Mouse (Mus musculus) spleen, adult 2 months (tissue): Measurements from ENCODE around the gene Tmem240. TPM values are rescaled to one million over a fixed set of nuclear protein-coding genes. Genes with fewer than 3 reads are reported as not detected.
"Not testable (repeated sequence)": the region's sequence is repeated elsewhere in the genome, so short reads cannot be mapped to it uniquely, and the experiment has no call there.

Experiments
- DNase-seq, 2 experiments: peaks; one replicate each; pipeline versions ENCODE4 v3.0.0 to v3.0.0-alpha.2; 2012 to 2021; ENCODE audit warnings: low spot score in 2 of 2, low read depth in 1 of 2
- H3K27ac ChIP-seq: fragments of 200-500 bp; 2 replicates; pipeline ENCODE4 v1.5.1; 2012; ENCODE audit warnings: low read length, inconsistent platforms; ENCODE audit not compliant: insufficient read depth
- H3K27me3 ChIP-seq: fragments of 200-500 bp; 2 replicates; pipeline ENCODE4 v1.6.1; 2012; ENCODE audit warnings: mild to moderate bottlenecking, moderate library complexity, low read length, inconsistent platforms; ENCODE audit not compliant: control insufficient read depth, insufficient read depth
- H3K36me3 ChIP-seq: fragments of 200-500 bp; 2 replicates; pipeline ENCODE4 v1.6.1; 2012; ENCODE audit warnings: mild to moderate bottlenecking, low read length, inconsistent platforms; ENCODE audit not compliant: control insufficient read depth, insufficient read depth
- H3K4me1 ChIP-seq: fragments of 200-500 bp; 2 replicates; pipeline ENCODE4 v1.6.1; 2011; ENCODE audit warnings: inconsistent platforms; ENCODE audit not compliant: control insufficient read depth, insufficient read depth, insufficient read length
- H3K4me3 ChIP-seq: fragments of 200-500 bp; 2 replicates; pipeline ENCODE4 v1.5.1; 2011; ENCODE audit warnings: mild to moderate bottlenecking, inconsistent platforms; ENCODE audit not compliant: insufficient read depth, insufficient read length; ENCODE audit errors: extremely low read depth
- CTCF ChIP-seq: fragments of 200-500 bp; IDR thresholded peaks from 2 replicates; pipeline ENCODE4 v1.5.1; 2011; ENCODE audit warnings: mild to moderate bottlenecking, inconsistent platforms; ENCODE audit not compliant: insufficient read depth, insufficient read length, insufficient replicate concordance; ENCODE audit errors: extremely low read depth
- POLR2A ChIP-seq: fragments of 200-500 bp; IDR thresholded peaks from 2 replicates; pipeline ENCODE4 v1.6.1; 2011; ENCODE audit warnings: low read depth, low read length, inconsistent platforms
- WGBS: fragments of 180-500 bp; shearing (Covaris S2); methylation state at CpG from one replicate; pipeline ENCODE4 v1.1.7; 2018; 5-methylcytosine and 5-hydroxymethylcytosine counted together
- polyA plus RNA-seq: library from polyadenylated mRNA; depleted of rRNA; stranded (reverse); fragments of >200 nt; gene quantifications from 2 replicates; pipeline ENCODE4 v1.2.3, GENCODE M21; 2012

The Tmem240 gene
- polyA plus RNA-seq, 1 experiment, result 1.6 TPM

GRCm38 (mm10) chr4:155734951-155735702 lies 527 bp downstream of the Tmem240 start:
- H3K27me3 ChIP-seq, result no peaks in the 10 kb centered on the region
- H3K36me3 ChIP-seq, result peaks cover 5% of the 10 kb centered on the region; the same call in 1 of the 2 replicates

DNA sequence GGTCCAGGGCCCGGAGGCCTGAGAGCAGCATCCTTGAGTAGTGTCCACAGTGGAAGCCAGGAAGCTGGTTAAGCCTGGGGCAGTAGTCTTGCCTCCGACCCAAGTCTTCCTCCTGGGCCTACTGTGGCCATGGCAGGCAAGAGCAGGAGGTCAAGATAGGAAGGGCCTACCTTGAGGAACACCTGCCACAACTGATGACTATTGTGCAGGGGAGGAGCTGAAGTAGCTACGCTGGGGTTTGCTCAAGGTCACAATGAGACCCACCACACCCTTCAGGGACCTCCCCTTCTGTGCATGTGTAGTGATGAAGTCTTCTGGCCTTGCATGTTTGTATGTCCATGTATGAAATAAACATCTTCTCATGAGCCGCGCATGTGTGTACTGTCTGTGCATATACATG lies 1.2 kb downstream of the Tmem240 start:
- DNase-seq, result no peak
- TF ChIP-seq POLR2A, result no peak
- TF ChIP-seq CTCF, result no peak
- peaks cover 9% of the 10 kb centered on the region; the same call in 1 of the 2 replicates for H3K36me3 ChIP-seq
- no peaks in the 10 kb centered on the region for H3K27me3 ChIP-seq
- no peak overlapping the region for H3K27ac ChIP-seq
- peaks cover 4% of the 10 kb centered on the region; the same call in 1 of the 2 replicates for H3K4me1 ChIP-seq
- 64% methylated on average over 5 of the region's 5 CpGs for WGBS
- peak overlapping the region; percentile 65; the same call in 1 of the 2 replicates for H3K4me3 ChIP-seq

More at GRCm38 (mm10) chr4:155734951-155735702, 527 bp downstream of the Tmem240 start:
- TF ChIP-seq CTCF (no peak), POLR2A (no peak)
- H3K4me1 ChIP-seq, result peaks cover 4% of the 10 kb centered on the region; the same call in 1 of the 2 replicates
- peak in 1 of 2 experiments; percentile 25 for DNase-seq
- H3K27ac ChIP-seq, result peak overlapping the region; percentile 72
- peak overlapping the region; percentile 65 for H3K4me3 ChIP-seq
- WGBS, result 1% methylated on average over 61 of the region's 79 CpGs

- H3K27me3 ChIP-seq, result no peaks in the 10 kb centered on the region
- peaks cover 9% of the 10 kb centered on the region; the same call in 1 of the 2 replicates for H3K36me3 ChIP-seq
- H3K27ac ChIP-seq, result no peak overlapping the region
- no peak for DNase-seq
- no peak for TF ChIP-seq CTCF
- no peak for TF ChIP-seq POLR2A
- H3K4me1 ChIP-seq, result peaks cover 4% of the 10 kb centered on the region; the same call in 1 of the 2 replicates
- WGBS, result 95% methylated on average over 5 of the region's 5 CpGs
- no peak overlapping the region for H3K4me3 ChIP-seq
Observed at GRCm38 (mm10) chr4:155736421-155736820, 1.8 kb downstream of the Tmem240 start.

DNA sequence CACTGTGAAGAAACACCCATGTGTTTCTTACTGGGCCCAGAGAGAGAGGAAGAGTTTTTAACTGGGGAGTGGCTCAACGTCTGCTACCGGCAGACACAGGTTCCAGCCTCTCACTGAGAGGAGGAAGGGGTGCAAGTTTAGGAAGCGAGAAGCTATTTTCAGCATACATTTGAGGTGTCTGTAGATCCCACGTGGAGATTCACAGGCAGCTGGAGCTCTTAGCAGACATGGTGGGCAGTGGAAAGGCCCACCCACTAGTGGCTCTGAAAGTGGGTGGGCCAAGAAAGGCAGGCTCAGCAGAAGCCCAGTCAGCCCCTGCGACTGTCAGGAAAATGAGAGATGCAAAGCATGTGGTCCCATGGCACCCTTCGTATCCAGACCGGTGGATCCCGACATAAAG lies 3.7 kb downstream of the Tmem240 start:
- H3K36me3 ChIP-seq, result peaks cover 9% of the 10 kb centered on the region; the same call in 1 of the 2 replicates
- H3K4me3 ChIP-seq, result no peak overlapping the region
- H3K27me3 ChIP-seq, result no peaks in the 10 kb centered on the region
- TF ChIP-seq CTCF, result no peak
- TF ChIP-seq POLR2A, result no peak
- DNase-seq, result no peak
- H3K27ac ChIP-seq, result no peak overlapping the region
- H3K4me1 ChIP-seq, result peaks cover 4% of the 10 kb centered on the region; the same call in 1 of the 2 replicates
- 70% methylated on average over 8 of the region's 8 CpGs for WGBS

DNA sequence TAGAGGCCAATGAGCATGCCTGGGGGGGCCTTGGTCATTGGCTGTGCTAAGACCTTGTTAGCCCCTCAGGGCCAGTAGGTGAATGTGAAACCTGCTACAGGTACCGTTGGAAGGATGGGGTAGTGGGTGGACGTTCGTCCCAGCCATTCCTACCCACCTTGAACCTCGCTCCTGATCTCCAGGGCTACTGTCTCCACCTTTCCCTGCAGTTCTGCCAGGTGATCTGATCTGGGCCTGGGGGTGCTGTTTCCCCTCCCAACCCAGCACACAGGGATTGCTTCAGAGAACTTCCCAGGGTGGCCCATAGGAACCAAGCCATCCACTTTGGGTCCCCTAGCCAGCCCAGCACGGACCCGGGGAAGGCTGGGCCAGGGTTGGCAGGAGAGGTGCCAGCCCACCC lies 4.6 kb downstream of the Tmem240 start:
- peaks cover 4% of the 10 kb centered on the region; the same call in 1 of the 2 replicates for H3K4me1 ChIP-seq
- WGBS, result 92% methylated on average over 6 of the region's 6 CpGs
- H3K27ac ChIP-seq, result no peak overlapping the region
- no peak for DNase-seq
- H3K27me3 ChIP-seq, result no peaks in the 10 kb centered on the region
- peaks cover 10% of the 10 kb centered on the region; the same call in 1 of the 2 replicates for H3K36me3 ChIP-seq
- no peak overlapping the region for H3K4me3 ChIP-seq
- TF ChIP-seq POLR2A (no peak), CTCF (no peak)

GRCm38 (mm10) chr4:155739741-155740636 lies 5.4 kb downstream of the Tmem240 start:
- no peak overlapping the region for H3K27ac ChIP-seq
- peaks cover 4% of the 10 kb centered on the region; the same call in 1 of the 2 replicates for H3K4me1 ChIP-seq
- 95% methylated on average over 37 of the region's 37 CpGs for WGBS
- TF ChIP-seq CTCF (no peak), POLR2A (no peak)
- H3K36me3 ChIP-seq, result peaks cover 12% of the 10 kb centered on the region; the same call in 1 of the 2 replicates
- H3K4me3 ChIP-seq, result no peak overlapping the region
- no peaks in the 10 kb centered on the region for H3K27me3 ChIP-seq
- no peak for DNase-seq

DNA sequence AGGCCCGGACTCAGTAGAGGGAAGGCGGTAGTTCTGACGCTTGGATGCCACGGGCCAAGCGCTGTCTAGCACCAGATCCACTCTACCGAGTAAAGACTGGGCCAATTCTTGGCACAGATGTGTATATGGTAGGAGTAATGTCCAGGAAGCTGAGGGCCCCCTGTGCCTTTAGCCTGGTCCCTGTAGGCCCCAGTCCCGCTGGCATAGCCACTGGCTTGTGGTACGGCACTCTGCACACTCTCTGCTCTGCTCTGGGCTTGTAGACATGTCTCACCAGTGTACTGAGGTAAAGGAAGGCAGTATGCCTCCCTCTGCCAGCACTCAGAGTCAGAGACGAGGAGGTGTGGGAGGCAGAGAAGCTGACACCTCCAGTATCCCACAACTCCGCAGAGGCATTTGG lies 6.1 kb downstream of the Tmem240 start:
- WGBS, result 96% methylated on average over 10 of the region's 10 CpGs
- not testable (repeated sequence) for H3K27ac ChIP-seq, DNase-seq, H3K4me1 ChIP-seq, H3K27me3 ChIP-seq, H3K4me3 ChIP-seq
- peaks cover 12% of the 10 kb centered on the region; the same call in 1 of the 2 replicates for H3K36me3 ChIP-seq
